ENCODE assay signal across 9 mouse cellular contexts in the genomic region with DNA sequence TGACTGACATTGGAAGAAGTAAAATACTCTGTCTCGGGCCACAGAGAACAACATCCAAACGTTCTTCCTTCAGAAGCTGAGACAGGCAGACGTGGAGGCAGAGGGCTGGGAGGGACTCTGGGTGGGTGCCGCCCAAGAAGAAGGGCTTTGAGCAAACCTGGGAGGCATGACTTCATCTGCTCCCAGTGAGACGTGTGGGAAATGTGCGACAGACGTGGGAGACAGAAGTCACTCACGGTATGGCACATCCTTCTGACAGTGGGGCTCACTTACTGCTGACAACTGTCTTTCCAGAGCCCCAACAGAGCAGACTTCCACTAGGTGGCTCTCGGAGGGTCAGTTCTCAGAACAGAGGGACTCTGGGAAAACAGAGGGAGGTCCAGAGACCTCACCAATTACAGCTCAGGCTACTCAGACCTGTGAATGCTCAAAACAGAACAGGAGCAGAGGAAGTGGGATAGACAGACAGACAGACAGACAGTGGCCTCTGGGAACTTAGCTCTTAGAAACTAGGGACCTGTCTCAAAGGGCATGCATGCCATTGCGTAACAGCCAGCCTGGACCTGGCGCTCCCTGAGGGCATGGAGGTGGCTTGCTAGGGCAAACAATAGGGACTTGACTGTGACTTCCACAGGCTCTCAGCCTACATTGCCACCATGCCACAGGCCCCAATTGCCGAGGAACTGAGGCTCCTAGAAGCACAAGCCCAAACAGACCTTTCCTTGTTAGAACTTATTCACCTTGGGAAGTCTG.
A peak's percentile ranks its signal among the peaks of the same experiment; 100 is the strongest.
DNase-seq lines count a peak whose midpoint lies in the region; ATAC-seq and TF ChIP-seq lines count a peak whose summit lies in the region.
"Had no signal": no experiment of that assay in that cellular context is flagged by ENCODE, and none has a peak within 500 bp of the region (broad histone marks: within the 10 kb centered on the region; RNA-seq: fewer than 3 reads in every experiment).

No protein-coding gene starts in this region.

- no peaks in the 10 kb centered on the region for H3K27me3 ChIP-seq in liver, postnatal 0 days (ENCODE audit: insufficient read depth, low read length)
- H3K27me3 ChIP-seq: hindbrain, embryonic 12.5 days had no signal

- H3K9me3 ChIP-seq in liver, postnatal 0 days (ENCODE audit: low read length) = no peaks in the 10 kb centered on the region
- H3K9me3 ChIP-seq: hindbrain, embryonic 12.5 days had no signal

- H3K4me3 ChIP-seq in liver, postnatal 0 days (ENCODE audit: low read depth, low read length) = no peak overlapping the region
- H3K4me3 ChIP-seq: heart, adult 2 months; hindbrain, embryonic 12.5 days had no signal

- peak; percentile 61 to 66 for DNase-seq in lung, adult 18-20 months
- no peak for DNase-seq in lung, postnatal 10 days
- peak; percentile 32 to 75 for DNase-seq in kidney, postnatal 25 days
- peak; percentile 58 for DNase-seq in liver, postnatal 0 days
- DNase-seq in natural killer cell, adult 2 months (ENCODE audit: low spot score in 2 of 2) = no peak
- DNase-seq: heart, adult 2 months had no signal

- H3K4me2 ChIP-seq in liver, postnatal 0 days (ENCODE audit: low read depth, low read length) = no peak overlapping the region
- H3K4me2 ChIP-seq: hindbrain, embryonic 12.5 days had no signal

- 67% methylated on average over 12 of the region's 12 CpGs for WGBS in liver, postnatal 0 days (ENCODE audit: insufficient replicate concordance)

- H3K36me3 ChIP-seq in liver, postnatal 0 days (replicated peaks; ENCODE audit: insufficient read depth, low read length) = peaks cover 15% of the 10 kb centered on the region

- no peak overlapping the region for H3K9ac ChIP-seq in liver, postnatal 0 days (replicated peaks)
- H3K9ac ChIP-seq: hindbrain, embryonic 12.5 days had no signal

- H3K4me1 ChIP-seq in liver, postnatal 0 days (ENCODE audit: insufficient read depth) = peaks cover 2% of the 10 kb centered on the region; the same call in 1 of the 2 replicates
- H3K4me1 ChIP-seq: hindbrain, embryonic 12.5 days had no signal

- peak overlapping the region; percentile 62 for H3K27ac ChIP-seq in liver, postnatal 0 days (ENCODE audit: low read depth)
- H3K27ac ChIP-seq: heart, adult 2 months; hindbrain, embryonic 12.5 days had no signal

- 0 out of 2 replicates have a peak, but pooled peaks have one; percentile 16 for TF ChIP-seq CTCF in liver, postnatal 0 days (IDR thresholded peaks at IDR 0.05; ENCODE audit: low read depth)

- TF ChIP-seq EP300 in liver, postnatal 0 days (IDR thresholded peaks at IDR 0.05; ENCODE audit: low read depth) = no peak

- ATAC-seq in granulocyte monocyte progenitor cell, adult 5-6 weeks (replicated peaks; ENCODE audit: poor library complexity, severe bottlenecking) = 0 out of 2 replicates have a peak, but pooled peaks have one; percentile 30
- ATAC-seq in liver, postnatal 0 days = peak; percentile 86
- ATAC-seq in megakaryocyte-erythroid progenitor cell, adult 5-6 weeks (replicated peaks; ENCODE audit: low FRiP score, low TSS enrichment, poor library complexity, severe bottlenecking) = no peak; the same call in 1 of the 2 replicates

Comparison
In these comparisons a context has a peak if more than half of its experiments do, and no peak if none do; other contexts are left out.
1. DNase-seq: peak in lung, adult 18-20 months (2 of 2), kidney, postnatal 25 days (2 of 2) and liver, postnatal 0 days (single experiment); none in lung, postnatal 10 days (single experiment) and natural killer cell, adult 2 months (0 of 2).